Mouse (Mus musculus): ENCODE data around the gene Rcan2. TPM values are rescaled to one million over a fixed set of nuclear protein-coding genes. Genes with fewer than 3 reads are reported as not detected.

Gene Rcan2
- 109 TPM for polyA plus RNA-seq (2021)

DNA sequence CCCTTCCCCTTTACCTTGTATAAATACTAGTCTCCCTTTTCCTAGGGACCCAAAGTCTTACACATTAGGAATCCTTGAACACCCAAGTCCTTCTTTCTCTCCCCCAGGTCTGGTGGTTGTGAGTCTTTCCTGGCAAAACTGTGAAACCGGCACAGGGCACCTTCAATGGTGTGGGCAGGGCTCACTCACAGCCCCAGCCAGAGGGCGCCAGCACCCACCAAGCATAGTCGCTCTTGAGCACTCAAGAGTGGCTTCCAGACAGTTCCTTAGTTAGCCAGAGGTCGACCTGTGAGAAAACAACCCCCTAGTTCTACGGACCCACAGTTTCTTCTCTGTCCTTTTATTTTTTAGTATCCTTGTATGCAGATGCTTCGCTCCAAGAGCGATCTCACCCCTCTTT lies at the start of gene Rcan2:
Gene Rcan2 (plus strand): TSS at position 275 of the 400 bp plus-strand sequence.
- peak; percentile 90 for TF ChIP-seq CTCF (IDR thresholded peaks at IDR 0.05)
- no peaks in the 10 kb centered on the region for H3K27me3 ChIP-seq
- CTCF ChIA-PET: interaction anchor here (0.9 to 1.2 kb wide), 3 partner anchors 14 to 68 kb away, joined by 3 to 6 read pairs (median 4); no protein-coding TSS in a partner anchor
- ATAC-seq: peak; percentile 85
- in situ Hi-C loops (cut with MboI; ENCODE audit: low pct_unique_long_range_greater_than_20kb): no loop called here
- POLR2A ChIA-PET: interaction anchor here (0.6 to 0.9 kb wide), 2 partner anchors 10 to 268 kb away, joined by 3 to 7 read pairs; no protein-coding TSS in a partner anchor
- peak; percentile 30 for DNase-seq (ENCODE audit: low read depth, low spot score)

DNA sequence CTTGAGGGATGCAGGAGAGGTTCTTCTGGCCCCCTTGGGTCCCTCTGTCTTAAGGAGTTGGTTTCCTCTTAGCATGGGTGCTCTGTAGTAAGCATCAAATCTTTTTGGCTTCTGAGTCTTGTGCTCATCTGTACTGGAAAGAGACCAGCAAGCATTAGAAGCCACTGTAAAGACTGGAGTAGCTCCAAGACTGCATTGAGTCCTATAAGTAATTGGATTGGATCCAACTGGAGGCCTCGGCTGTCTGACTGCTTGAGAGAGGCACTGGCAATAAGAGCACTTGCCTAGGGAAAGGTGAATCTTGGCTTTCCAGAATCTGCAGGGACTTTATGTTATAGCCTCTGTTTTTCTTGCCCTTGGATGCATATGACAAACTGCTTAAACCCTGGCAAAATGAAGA lies 48.3 kb upstream of the Rcan2 start:
- no peak for TF ChIP-seq CTCF (IDR thresholded peaks at IDR 0.05)
- ChIA-PET POLR2A (no interaction called here), CTCF (interaction anchor here (0.8 to 1.7 kb wide), 5 partner anchors 9 to 117 kb away, joined by 3 to 7 read pairs (median 4); no protein-coding TSS in a partner anchor)
- in situ Hi-C loops (cut with MboI; ENCODE audit: low pct_unique_long_range_greater_than_20kb): no loop called here
- ATAC-seq (no peak), DNase-seq (ENCODE audit: low read depth, low spot score) (no peak)
- H3K27me3 ChIP-seq: no peaks in the 10 kb centered on the region

DNA sequence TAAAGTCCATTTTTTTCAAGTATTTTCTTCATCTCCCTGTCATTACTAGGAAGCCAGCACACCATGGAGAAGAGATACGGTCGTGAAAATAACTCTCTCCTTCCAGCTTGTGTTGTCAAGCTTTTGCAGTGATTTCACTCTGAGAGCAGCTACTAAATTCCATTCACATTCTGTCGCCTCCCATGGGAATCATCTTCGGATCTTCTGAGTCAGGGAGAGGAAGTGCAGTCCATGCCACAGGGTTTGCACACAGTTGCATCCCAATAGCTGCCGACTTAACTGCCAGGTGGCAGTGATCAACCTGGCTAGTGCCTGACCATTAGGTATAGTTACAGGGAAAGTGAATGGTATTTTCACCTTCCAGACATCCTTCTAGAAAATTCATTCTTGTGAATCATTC lies 46.5 kb upstream of the Rcan2 start:
- in situ Hi-C loops (cut with MboI; ENCODE audit: low pct_unique_long_range_greater_than_20kb): no loop called here
- H3K27me3 ChIP-seq: no peaks in the 10 kb centered on the region
- ChIA-PET POLR2A (no interaction called here), CTCF (interaction anchor here (0.9 to 1.2 kb wide), 2 partner anchors 10 to 48 kb away, joined by 3 read pairs; no protein-coding TSS in a partner anchor)
- ATAC-seq (peak; percentile 73), DNase-seq (ENCODE audit: low read depth, low spot score) (peak; percentile 62)
- peak; percentile 14 for TF ChIP-seq CTCF (IDR thresholded peaks at IDR 0.05)

DNA sequence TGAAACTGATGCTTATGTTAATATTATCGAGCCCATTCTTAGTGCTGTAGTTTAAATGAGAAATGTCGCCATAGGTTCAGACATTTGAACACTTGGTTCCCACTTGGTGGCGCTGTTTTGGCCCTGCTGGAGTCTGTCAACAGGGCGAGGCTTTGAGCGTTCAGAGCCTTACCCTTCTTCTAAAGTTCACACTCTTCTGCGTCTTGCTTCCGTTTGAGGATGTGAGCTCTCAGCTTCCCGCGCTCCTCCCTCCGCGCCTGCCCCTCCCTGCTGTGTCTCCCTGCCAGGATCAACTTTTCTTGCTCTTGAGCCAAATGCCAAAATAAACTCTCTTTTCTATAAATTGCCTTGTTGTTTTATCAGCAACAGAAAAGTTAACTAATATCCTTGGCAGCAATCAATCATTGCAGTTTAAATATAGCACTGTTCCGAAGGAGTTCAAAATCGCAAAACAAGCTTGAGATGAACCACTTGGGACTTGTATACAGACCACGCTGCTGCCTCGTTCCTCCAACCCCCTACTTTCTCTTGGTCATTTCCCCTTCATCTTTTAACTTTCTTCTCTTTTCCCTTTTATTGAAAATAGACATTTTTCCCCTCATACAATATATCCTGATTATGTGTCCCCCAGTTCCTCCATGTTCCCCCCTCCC lies 42.4 kb upstream of the Rcan2 start:
- H3K27me3 ChIP-seq: no peaks in the 10 kb centered on the region
- DNase-seq (ENCODE audit: low read depth, low spot score) (no peak), ATAC-seq (no peak)
- ChIA-PET POLR2A (no interaction called here), CTCF (interaction anchor here (1.0 kb wide), 1 partner anchor 9 kb away, joined by 4 read pairs; no protein-coding TSS in a partner anchor)
- TF ChIP-seq CTCF (IDR thresholded peaks at IDR 0.05): peak; percentile 20
- in situ Hi-C loops (cut with MboI; ENCODE audit: low pct_unique_long_range_greater_than_20kb): no loop called here

DNA sequence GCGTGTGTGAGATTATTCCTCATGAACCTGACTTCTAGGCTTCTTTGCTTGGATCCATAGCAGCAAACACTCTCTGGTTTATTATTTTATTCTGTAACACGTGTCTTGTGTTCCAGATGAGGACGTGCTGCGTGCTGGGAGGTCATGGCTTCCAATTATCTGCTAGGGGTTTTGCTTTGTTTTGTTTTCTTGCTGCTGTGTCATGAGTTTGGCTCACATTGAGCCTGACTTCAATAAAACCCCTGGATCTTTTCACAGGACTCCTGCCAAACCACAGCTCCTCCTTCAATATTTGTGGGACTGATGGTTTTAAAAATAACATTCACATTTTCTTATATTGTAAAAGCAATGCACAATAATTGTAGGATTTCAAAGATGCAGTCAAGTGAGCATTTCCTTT lies 16.6 kb upstream of the Rcan2 start:
- no peaks in the 10 kb centered on the region for H3K27me3 ChIP-seq
- no peak for TF ChIP-seq CTCF (IDR thresholded peaks at IDR 0.05)
- DNase-seq (ENCODE audit: low read depth, low spot score): peak; percentile 59
- ChIA-PET CTCF (interaction anchor here (1.4 to 2.3 kb wide), 4 partner anchors 12 to 77 kb away, joined by 3 to 7 read pairs (median 4); no protein-coding TSS in a partner anchor), POLR2A (no interaction called here)
- no peak for ATAC-seq
- in situ Hi-C loops (cut with MboI; ENCODE audit: low pct_unique_long_range_greater_than_20kb): no loop called here

DNA sequence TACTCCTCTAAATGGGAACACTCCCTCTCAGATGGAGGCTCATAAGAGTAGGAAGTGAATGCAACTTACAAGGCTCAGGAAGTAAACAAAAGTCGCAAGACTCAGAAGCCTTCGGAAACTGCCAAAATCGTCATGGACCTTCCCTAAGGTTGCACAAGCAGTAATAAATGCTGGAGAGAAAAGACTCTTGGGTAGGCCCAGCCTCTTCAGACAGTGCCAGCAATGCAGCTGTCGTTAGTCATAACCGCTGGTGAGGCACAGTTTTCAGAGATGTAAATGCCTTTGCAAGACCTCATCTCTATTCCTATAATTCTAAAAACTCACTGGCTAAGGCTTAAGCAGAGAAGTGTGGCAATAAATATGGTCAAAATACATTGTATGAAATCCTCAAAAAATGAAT lies 12.9 kb upstream of the Rcan2 start:
- CTCF ChIA-PET: interaction anchor here (1.3 kb wide), 1 partner anchor 10 kb away, joined by 5 read pairs; no protein-coding TSS in a partner anchor
- POLR2A ChIA-PET: no interaction called here
- no peak for TF ChIP-seq CTCF (IDR thresholded peaks at IDR 0.05)
- ATAC-seq (no peak), DNase-seq (ENCODE audit: low read depth, low spot score) (no peak)
- in situ Hi-C loops (cut with MboI; ENCODE audit: low pct_unique_long_range_greater_than_20kb): no loop called here
- no peaks in the 10 kb centered on the region for H3K27me3 ChIP-seq

DNA sequence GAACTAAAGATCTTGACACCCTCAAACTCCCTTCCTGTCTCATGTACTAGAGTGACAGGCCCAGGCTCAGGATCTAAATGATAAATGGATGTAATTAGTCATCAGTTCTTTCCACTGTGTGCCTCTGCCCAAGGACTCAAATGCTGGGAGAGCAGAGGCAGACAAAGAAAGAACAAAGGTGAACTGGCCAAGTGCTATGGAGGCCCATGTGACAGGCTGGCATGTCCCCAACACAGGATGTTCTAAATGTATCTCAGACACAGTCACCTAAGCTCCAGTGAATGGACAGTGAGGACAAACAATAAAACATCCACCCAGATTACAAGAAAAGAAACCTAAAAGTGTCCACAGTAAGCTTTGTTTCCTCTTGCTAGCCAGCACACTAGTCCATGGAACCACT lies 11.8 kb upstream of the Rcan2 start:
- ChIA-PET CTCF (interaction anchor here (0.7 to 0.9 kb wide), 2 partner anchors 32 to 36 kb away, joined by 3 to 4 read pairs; no protein-coding TSS in a partner anchor), POLR2A (no interaction called here)
- DNase-seq (ENCODE audit: low read depth, low spot score) (no peak), ATAC-seq (no peak)
- H3K27me3 ChIP-seq: no peaks in the 10 kb centered on the region
- in situ Hi-C loops (cut with MboI; ENCODE audit: low pct_unique_long_range_greater_than_20kb): no loop called here
- TF ChIP-seq CTCF (IDR thresholded peaks at IDR 0.05): no peak

DNA sequence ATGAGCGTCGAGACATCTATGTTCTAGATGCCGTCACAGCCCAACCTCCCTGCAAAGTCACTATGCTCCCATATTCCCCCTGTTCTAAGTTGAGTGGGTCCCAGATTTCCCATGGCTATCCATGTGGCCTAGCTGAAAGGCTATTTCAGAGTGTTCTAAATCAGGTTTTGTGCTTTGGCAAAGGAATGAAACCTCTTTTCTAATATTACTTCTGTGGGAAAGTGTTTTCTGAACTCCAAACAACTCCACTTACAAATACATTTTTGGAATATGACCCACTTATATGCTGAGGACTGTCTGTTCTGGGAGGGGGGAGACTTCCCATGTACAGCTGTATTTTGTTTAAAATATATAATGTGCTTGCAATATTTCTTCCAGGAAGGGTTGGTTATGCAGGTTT lies 9.4 kb upstream of the Rcan2 start:
- ChIA-PET POLR2A (no interaction called here), CTCF (interaction anchor here (1.5 kb wide), 1 partner anchor 10 kb away, joined by 4 read pairs; no protein-coding TSS in a partner anchor)
- in situ Hi-C loops (cut with MboI; ENCODE audit: low pct_unique_long_range_greater_than_20kb): no loop called here
- TF ChIP-seq CTCF (IDR thresholded peaks at IDR 0.05): no peak
- DNase-seq (ENCODE audit: low read depth, low spot score): no peak
- ATAC-seq: no peak
- H3K27me3 ChIP-seq: no peaks in the 10 kb centered on the region

DNA sequence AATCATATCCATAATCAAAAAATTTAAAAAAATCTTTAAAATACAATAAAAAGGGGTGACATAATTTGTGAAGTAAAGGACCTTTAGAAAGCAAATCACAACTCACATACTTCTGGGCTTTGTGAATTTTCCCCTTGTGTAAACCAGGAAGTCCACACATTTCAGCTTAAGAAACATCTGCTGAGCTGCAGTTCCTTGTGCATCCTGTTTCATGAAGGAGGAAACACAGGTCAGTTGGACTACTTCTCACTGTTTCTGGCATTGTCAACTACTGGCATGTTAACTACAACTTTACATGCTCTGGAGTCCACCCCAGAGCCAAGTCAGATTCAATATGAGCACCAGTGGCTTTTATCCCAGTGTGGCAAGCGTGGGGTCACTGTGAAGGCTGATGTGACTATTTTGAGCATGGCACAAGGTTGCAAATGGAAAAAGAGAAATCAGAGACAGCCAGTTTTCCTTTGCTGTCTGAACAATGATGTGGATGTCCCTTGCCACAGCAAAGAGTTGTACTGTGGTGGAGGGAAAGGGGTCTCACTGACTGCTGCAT lies 6.3 kb upstream of the Rcan2 start:
- ChIA-PET POLR2A (no interaction called here), CTCF (no interaction called here)
- H3K27me3 ChIP-seq: no peaks in the 10 kb centered on the region
- no peak for ATAC-seq
- in situ Hi-C loops (cut with MboI; ENCODE audit: low pct_unique_long_range_greater_than_20kb): loop anchor here (5.0 kb wide), 2 partner anchors 77 to 93 kb away; no protein-coding TSS in a partner anchor
- TF ChIP-seq CTCF (IDR thresholded peaks at IDR 0.05): no peak
- DNase-seq (ENCODE audit: low read depth, low spot score): no peak

DNA sequence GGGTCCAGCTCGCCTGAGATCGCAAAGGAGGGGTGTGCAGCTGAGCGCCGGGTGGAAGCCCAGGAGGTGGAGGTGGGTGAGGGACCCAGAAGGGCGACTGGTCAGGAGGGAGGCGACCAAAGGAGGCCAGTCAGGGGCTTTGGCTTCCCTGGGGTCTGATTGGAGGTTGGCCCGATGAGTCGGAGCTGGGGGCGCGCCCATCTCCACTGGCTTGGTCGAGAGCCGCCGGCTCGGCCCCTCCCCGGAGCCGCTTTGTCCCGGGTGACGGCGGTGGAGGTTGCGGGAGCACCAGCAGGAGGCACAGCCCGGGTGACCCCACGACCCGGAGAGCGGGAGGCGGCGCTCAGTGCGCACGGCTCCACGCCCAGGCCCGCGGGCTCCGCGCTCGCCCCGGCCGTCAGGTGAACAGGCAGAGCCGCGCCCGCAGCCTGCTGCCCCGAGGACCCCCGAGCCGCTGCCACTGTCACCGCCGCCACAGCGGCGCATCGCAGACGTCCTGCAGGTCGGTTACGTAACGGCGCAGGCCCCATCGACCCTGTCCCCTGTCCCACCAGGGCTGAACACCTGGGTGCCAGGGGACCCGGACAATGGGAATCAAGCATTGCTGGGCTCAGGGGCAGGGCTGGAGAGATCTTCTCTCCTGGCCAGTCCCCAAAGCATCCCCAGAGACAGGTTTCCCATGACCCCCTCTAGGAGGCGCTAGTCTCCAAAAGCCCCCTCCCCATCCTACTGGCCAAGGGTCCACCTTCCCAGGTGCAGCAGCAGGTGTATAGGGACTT lies 633 bp downstream of the Rcan2 start:
- POLR2A ChIA-PET: interaction anchor here (0.6 to 0.9 kb wide), 2 partner anchors 10 to 267 kb away, joined by 3 to 7 read pairs; no protein-coding TSS in a partner anchor
- DNase-seq (ENCODE audit: low read depth, low spot score) (peak; percentile 25), ATAC-seq (peak; percentile 88)
- peak; percentile 83 for TF ChIP-seq CTCF (IDR thresholded peaks at IDR 0.05)
- no peaks in the 10 kb centered on the region for H3K27me3 ChIP-seq
- in situ Hi-C loops (cut with MboI; ENCODE audit: low pct_unique_long_range_greater_than_20kb): no loop called here
- CTCF ChIA-PET: interaction anchor here (0.8 to 1.2 kb wide), 3 partner anchors 44 to 95 kb away, joined by 3 to 6 read pairs (median 4); no protein-coding TSS in a partner anchor

All from Patski (cell line).